Mouse (Mus musculus) macrophage (primary cell): ENCODE measurements around the gene Vsig10l. TPM values are rescaled to one million over a fixed set of nuclear protein-coding genes. Genes with fewer than 3 reads are reported as not detected.

Experiments used
- H3K27ac ChIP-seq: fragments of 350-480 bp; formaldehyde crosslinking; 2 replicates; pipeline ENCODE4 v1.9.0; 2021
- H3K36me3 ChIP-seq: fragments of 350-480 bp; formaldehyde crosslinking; 2 replicates; pipeline ENCODE4 v1.9.0; 2021; ENCODE audit errors: inconsistent target
- H3K4me3 ChIP-seq: fragments of 350-480 bp; formaldehyde crosslinking; 2 replicates; pipeline ENCODE4 v1.9.0; 2021; ENCODE audit errors: inconsistent target
- H3K79me2 ChIP-seq: fragments of 350-480 bp; formaldehyde crosslinking; 2 replicates; pipeline ENCODE4 v1.9.0; 2021; ENCODE audit errors: inconsistent target
- WGBS: methylation state at CpG from one replicate; pipeline ENCODE4 v1.1.7; 2026; ENCODE audit warnings: inconsistent platforms; ENCODE audit not compliant: missing documents; 5-methylcytosine and 5-hydroxymethylcytosine counted together
- polyA plus RNA-seq: library from polyadenylated mRNA; stranded (reverse); fragments of 250-400 nt; gene quantifications from 3 replicates; pipeline ENCODE4 v1.2.4, GENCODE M21; 2018; ENCODE audit warnings: inconsistent platforms

The Vsig10l gene
- polyA plus RNA-seq, 1 experiment from 2014 or later = 3.2 TPM

GRCm38 (mm10) chr7:43476376-43476775 is 13.4 kb downstream of the Vsig10l start:
- Histone ChIP-seq H3K79me2 (no peaks in the 10 kb centered on the region), H3K36me3 (no peaks in the 10 kb centered on the region), H3K27ac (no peak overlapping the region), H3K4me3 (no peak overlapping the region)
- 22% methylated on average over 13 of the region's 13 CpGs for WGBS

GRCm38 (mm10) chr7:43481191-43481590 is 18.2 kb downstream of the Vsig10l start:
- Histone ChIP-seq H3K36me3 (no peaks in the 10 kb centered on the region), H3K27ac (no peak overlapping the region), H3K79me2 (no peaks in the 10 kb centered on the region), H3K4me3 (no peak overlapping the region)
- WGBS = 65% methylated on average over 3 of the region's 3 CpGs

GRCm38 (mm10) chr7:43482090-43482716 is 19.3 kb downstream of the Vsig10l start:
- no peak overlapping the region for H3K27ac ChIP-seq
- H3K36me3 ChIP-seq = no peaks in the 10 kb centered on the region
- H3K79me2 ChIP-seq = no peaks in the 10 kb centered on the region
- 71% methylated on average over 7 of the region's 8 CpGs for WGBS
- no peak overlapping the region for H3K4me3 ChIP-seq

GRCm38 (mm10) chr7:43483236-43483635 is 20.3 kb downstream of the Vsig10l start:
- no peaks in the 10 kb centered on the region for H3K79me2 ChIP-seq

GRCm38 (mm10) chr7:43488646-43489045 is 25.7 kb downstream of the Vsig10l start:
- no peak overlapping the region for H3K4me3 ChIP-seq
- no peak overlapping the region for H3K27ac ChIP-seq
- WGBS = 42% methylated on average over 5 of the region's 5 CpGs
- H3K79me2 ChIP-seq = no peaks in the 10 kb centered on the region
- no peaks in the 10 kb centered on the region for H3K36me3 ChIP-seq

More at GRCm38 (mm10) chr7:43483236-43483635, 20.3 kb downstream of the Vsig10l start:
- Histone ChIP-seq H3K4me3 (no peak overlapping the region), H3K27ac (no peak overlapping the region), H3K36me3 (no peaks in the 10 kb centered on the region)
- 17% methylated on average over 10 of the region's 10 CpGs for WGBS

GRCm38 (mm10) chr7:43489631-43490125 is 26.7 kb downstream of the Vsig10l start, which contains the start of gene Iglon5:
Gene Iglon5, minus strand, starts transcription at chr7:43490075.
- no peaks in the 10 kb centered on the region for H3K79me2 ChIP-seq
- WGBS = 9% methylated on average over 19 of the region's 41 CpGs
- H3K36me3 ChIP-seq = no peaks in the 10 kb centered on the region
- H3K27ac ChIP-seq = no peak within 1 kb of the TSS
- H3K4me3 ChIP-seq = no peak within 1 kb of the TSS

- WGBS = 9% methylated on average over 8 of the region's 13 CpGs
- H3K79me2 ChIP-seq = no peaks in the 10 kb centered on the region
These were observed 27.2 kb downstream of the Vsig10l start for GRCm38 (mm10) chr7:43490182-43490584.

GRCm38 (mm10) chr7:43490861-43491260 is 27.9 kb downstream of the Vsig10l start:
- Histone ChIP-seq H3K4me3 (no peak overlapping the region), H3K36me3 (no peaks in the 10 kb centered on the region), H3K27ac (no peak overlapping the region), H3K79me2 (no peaks in the 10 kb centered on the region)
- 61% methylated on average over 9 of the region's 9 CpGs for WGBS

More at GRCm38 (mm10) chr7:43490182-43490584, 27.2 kb downstream of the Vsig10l start:
- H3K36me3 ChIP-seq = no peaks in the 10 kb centered on the region
- no peak overlapping the region for H3K27ac ChIP-seq
- no peak overlapping the region for H3K4me3 ChIP-seq

- H3K36me3 ChIP-seq = no peaks in the 10 kb centered on the region
- WGBS = 20% methylated on average over 21 of the region's 21 CpGs
- no peaks in the 10 kb centered on the region for H3K79me2 ChIP-seq
- no peak overlapping the region for H3K27ac ChIP-seq
- H3K4me3 ChIP-seq = no peak overlapping the region
These were observed 32.5 kb downstream of the Vsig10l start for GRCm38 (mm10) chr7:43495343-43496021.

- 22% methylated on average over 4 of the region's 4 CpGs for WGBS
- H3K79me2 ChIP-seq = no peaks in the 10 kb centered on the region
- H3K4me3 ChIP-seq = no peak overlapping the region
- H3K27ac ChIP-seq = no peak overlapping the region
- H3K36me3 ChIP-seq = no peaks in the 10 kb centered on the region
These were observed 48.9 kb downstream of the Vsig10l start for GRCm38 (mm10) chr7:43511707-43512478.

GRCm38 (mm10) chr7:43512519-43512918 is 49.6 kb downstream of the Vsig10l start:
- Histone ChIP-seq H3K4me3 (no peak overlapping the region), H3K27ac (no peak overlapping the region), H3K36me3 (no peaks in the 10 kb centered on the region), H3K79me2 (no peaks in the 10 kb centered on the region)
- WGBS = 93% methylated on average over 4 of the region's 4 CpGs

- WGBS = 90% methylated on average over 5 of the region's 5 CpGs
- no peaks in the 10 kb centered on the region for H3K36me3 ChIP-seq
- H3K4me3 ChIP-seq = no peak overlapping the region
- no peak overlapping the region for H3K27ac ChIP-seq
- H3K79me2 ChIP-seq = no peaks in the 10 kb centered on the region
These were observed 52.1 kb downstream of the Vsig10l start for GRCm38 (mm10) chr7:43515076-43515475.

- H3K27ac ChIP-seq = no peak overlapping the region
- no peaks in the 10 kb centered on the region for H3K79me2 ChIP-seq
- WGBS = 89% methylated on average over 15 of the region's 15 CpGs
- no peak overlapping the region for H3K4me3 ChIP-seq
- H3K36me3 ChIP-seq = no peaks in the 10 kb centered on the region
These were observed 55.4 kb downstream of the Vsig10l start for GRCm38 (mm10) chr7:43518341-43518740.
